Mouse (Mus musculus) heart, postnatal 0 days (tissue): ENCODE measurements at regions not wholly inside any gene's neighbourhood (a gene's known extent, or its start where the extent isn't known, plus 50 kb on each side); places are given as distances from the start of the nearest gene placed in this dataset.
A peak's percentile ranks its signal among the peaks of the same experiment; 100 is the strongest.

ENCODE experiments used
- ATAC-seq: fragments of 200-750 bp; cut with Nextera tagmentation; 2 replicates; pipeline ENCODE4 v1.8.0; 2017; ENCODE audit warnings: low read depth, moderate number of reproducible peaks, moderate library complexity; ENCODE audit not compliant: insufficient read depth
- DNase-seq: peaks from one replicate; pipeline ENCODE4 v3.0.0-alpha.2; 2016; ENCODE audit warnings: low spot score
- H3K27ac ChIP-seq: fragments of 300-500 bp; sonication (generic); 2 replicates; pipeline ENCODE4 v1.5.1; 2014; ENCODE audit warnings: low read depth, mild to moderate bottlenecking
- H3K27me3 ChIP-seq: fragments of 300-500 bp; sonication (generic); 2 replicates; pipeline ENCODE4 v1.6.1; 2014; ENCODE audit warnings: low read length, mixed read lengths; ENCODE audit not compliant: control insufficient read depth, insufficient read depth
- H3K36me3 ChIP-seq: fragments of 300-500 bp; sonication (generic); replicated peaks from 2 replicates; pipeline ENCODE4 v1.6.1; 2014; ENCODE audit warnings: low read length, mixed read lengths; ENCODE audit not compliant: control insufficient read depth, insufficient read depth
- H3K4me1 ChIP-seq: fragments of 300-500 bp; sonication (generic); 2 replicates; pipeline ENCODE4 v1.6.1; 2014; ENCODE audit warnings: antibody characterized with exemption; ENCODE audit not compliant: control insufficient read depth, insufficient read depth
- H3K4me2 ChIP-seq: fragments of 300-500 bp; sonication (generic); 2 replicates; pipeline ENCODE4 v1.6.1; 2014; ENCODE audit warnings: low read depth, mild to moderate bottlenecking, low read length, moderate library complexity
- H3K4me3 ChIP-seq: fragments of 300-500 bp; sonication (generic); 2 replicates; pipeline ENCODE4 v1.5.1; 2014; ENCODE audit warnings: low read depth, low read length
- H3K9ac ChIP-seq: fragments of 300-500 bp; sonication (generic); replicated peaks from 2 replicates; pipeline ENCODE4 v1.6.1; 2014; ENCODE audit warnings: low read depth, low read length, mixed read lengths
- H3K9me3 ChIP-seq: fragments of 300-500 bp; sonication (generic); replicated peaks from 2 replicates; pipeline ENCODE4 v1.6.1; 2016; ENCODE audit warnings: low read length; ENCODE audit not compliant: control insufficient read depth
- CTCF ChIP-seq: IDR thresholded peaks from 2 replicates; pipeline ENCODE4 v1.5.1; 2016; ENCODE audit warnings: antibody characterized with exemption, control low read depth, low read depth
- EP300 ChIP-seq: IDR thresholded peaks from 2 replicates; pipeline ENCODE4 v1.6.1; 2016; ENCODE audit warnings: antibody characterized with exemption, low read depth
- WGBS: fragments of 180-500 bp; shearing (Covaris S2); extraction: QIAGEN DNeasy Blood & Tissue Kit; methylation state at CpG from one replicate; pipeline ENCODE4 v1.1.7; 2014; 5-methylcytosine and 5-hydroxymethylcytosine counted together

DNA sequence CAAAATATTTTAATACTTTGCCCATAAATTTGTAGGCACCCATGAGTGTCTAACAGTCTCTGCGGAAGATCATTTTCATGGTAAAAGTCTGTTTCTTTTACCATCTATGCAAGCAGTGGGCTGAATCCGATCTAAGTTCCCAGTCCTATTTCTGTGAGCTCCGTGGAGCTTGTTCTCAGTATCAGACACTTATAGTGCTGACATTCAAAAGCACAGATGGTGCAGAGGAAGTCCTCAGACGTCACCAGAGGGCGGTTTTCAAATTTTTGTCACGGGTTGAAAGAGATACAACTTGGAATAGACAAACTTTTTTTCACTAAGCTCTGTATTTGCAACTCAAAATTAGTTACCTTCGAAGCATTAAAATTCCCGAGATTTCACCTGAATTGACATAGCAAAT lies 666.6 kb downstream of the Slitrk1 start:
- no peak for TF ChIP-seq CTCF
- no peak for TF ChIP-seq EP300
- 40% methylated on average over 8 of the region's 8 CpGs for WGBS
- Histone ChIP-seq H3K27me3 (no peaks in the 10 kb centered on the region), H3K9ac (no peak overlapping the region), H3K4me1 (no peaks in the 10 kb centered on the region), H3K4me3 (no peak overlapping the region), H3K36me3 (no peaks in the 10 kb centered on the region), H3K9me3 (no peaks in the 10 kb centered on the region), H3K4me2 (no peak overlapping the region), H3K27ac (no peak overlapping the region)
- DNase-seq (peak; percentile 6), ATAC-seq (no peak)

DNA sequence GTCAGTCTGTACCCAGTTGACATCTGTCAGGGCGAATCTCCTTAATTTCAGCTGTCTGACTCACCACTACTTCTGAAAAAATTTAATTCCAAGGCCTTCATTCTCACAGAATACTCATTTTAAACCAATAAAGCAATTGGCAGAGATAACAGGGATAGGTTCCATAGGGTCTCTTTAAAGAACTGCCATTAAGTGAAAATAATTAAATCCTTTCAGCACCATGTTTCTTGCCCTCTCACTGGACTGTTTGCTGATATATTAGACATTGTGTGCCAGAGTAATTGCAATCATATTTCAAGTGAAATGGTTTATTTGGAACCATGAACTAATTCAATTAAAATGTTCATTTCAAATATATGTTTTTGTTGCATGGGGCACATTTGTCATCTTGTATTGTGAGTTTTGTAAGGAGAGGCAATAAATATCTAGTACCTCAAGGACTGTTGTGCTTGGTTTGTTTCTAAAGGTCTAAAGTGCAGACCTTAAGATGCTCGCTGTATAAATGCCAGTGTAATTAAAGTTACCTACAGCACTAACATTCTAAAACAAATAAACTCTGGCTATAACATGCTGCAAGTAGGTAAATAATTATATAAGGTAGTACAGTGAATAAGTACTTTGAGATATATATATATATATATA lies 688.4 kb downstream of the Slitrk1 start:
- no peak overlapping the region for H3K9ac ChIP-seq
- H3K9me3 ChIP-seq: no peaks in the 10 kb centered on the region
- WGBS: 66% methylated on average over 2 of the region's 2 CpGs
- ATAC-seq: no peak
- no peak overlapping the region for H3K4me3 ChIP-seq
- H3K27me3 ChIP-seq: no peaks in the 10 kb centered on the region
- DNase-seq: no peak
- H3K4me2 ChIP-seq: no peak overlapping the region
- TF ChIP-seq EP300 (no peak), CTCF (no peak)
- no peaks in the 10 kb centered on the region for H3K36me3 ChIP-seq
- no peaks in the 10 kb centered on the region for H3K4me1 ChIP-seq
- no peak overlapping the region for H3K27ac ChIP-seq

DNA sequence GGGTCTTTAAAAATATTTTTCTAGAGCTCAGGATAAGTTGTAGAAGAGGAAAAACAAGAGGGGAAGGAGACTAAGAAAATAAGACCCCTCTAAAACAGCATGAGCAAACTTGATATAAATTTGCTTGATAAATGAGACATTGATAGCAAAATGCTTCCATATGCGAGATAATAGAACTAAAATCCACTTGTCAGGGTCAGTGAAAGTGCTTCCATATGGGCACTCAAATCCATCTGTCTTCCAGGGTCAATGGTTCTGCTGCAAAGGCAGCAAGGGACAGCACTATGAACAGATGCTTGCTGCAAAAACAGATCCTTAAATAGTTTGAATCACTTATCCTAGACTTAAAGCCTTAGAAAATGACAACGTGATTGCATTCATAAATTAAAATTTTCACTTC lies 704.7 kb downstream of the Slitrk1 start:
- no peak overlapping the region for H3K9ac ChIP-seq
- TF ChIP-seq CTCF (no peak), EP300 (no peak)
- no peaks in the 10 kb centered on the region for H3K36me3 ChIP-seq
- DNase-seq (no peak), ATAC-seq (no peak)
- H3K4me2 ChIP-seq: no peak overlapping the region
- H3K4me1 ChIP-seq: no peaks in the 10 kb centered on the region
- no peaks in the 10 kb centered on the region for H3K27me3 ChIP-seq
- H3K9me3 ChIP-seq: no peaks in the 10 kb centered on the region
- H3K27ac ChIP-seq: no peak overlapping the region
- H3K4me3 ChIP-seq: no peak overlapping the region
- WGBS: 58% methylated on average over 2 of the region's 2 CpGs

DNA sequence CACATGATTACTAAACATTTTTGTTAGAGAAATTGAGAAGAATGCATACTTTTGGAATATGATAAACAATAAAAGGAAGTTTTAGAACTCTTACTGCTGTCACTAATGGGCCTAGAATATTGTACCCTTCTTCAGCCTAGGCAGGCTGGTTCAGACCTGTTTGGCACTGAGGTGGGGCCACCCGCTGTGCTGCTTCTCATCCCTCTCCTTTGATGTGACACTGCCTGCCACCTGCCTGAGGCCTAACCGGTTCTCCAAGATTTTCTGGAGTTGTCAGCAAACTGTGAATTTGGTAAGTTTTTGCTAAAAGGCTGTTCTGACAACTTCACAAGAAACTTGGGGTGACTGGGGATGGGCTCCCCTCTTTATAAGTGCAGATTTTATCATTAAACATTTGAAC lies 714.8 kb downstream of the Slitrk1 start:
- TF ChIP-seq CTCF (no peak), EP300 (no peak)
- Histone ChIP-seq H3K36me3 (no peaks in the 10 kb centered on the region), H3K4me1 (no peaks in the 10 kb centered on the region), H3K4me2 (no peak overlapping the region), H3K4me3 (no peak overlapping the region), H3K27ac (no peak overlapping the region), H3K27me3 (no peaks in the 10 kb centered on the region), H3K9me3 (no peaks in the 10 kb centered on the region), H3K9ac (no peak overlapping the region)
- DNase-seq: no peak
- no peak for ATAC-seq
- WGBS: 38% methylated on average over 2 of the region's 2 CpGs

DNA sequence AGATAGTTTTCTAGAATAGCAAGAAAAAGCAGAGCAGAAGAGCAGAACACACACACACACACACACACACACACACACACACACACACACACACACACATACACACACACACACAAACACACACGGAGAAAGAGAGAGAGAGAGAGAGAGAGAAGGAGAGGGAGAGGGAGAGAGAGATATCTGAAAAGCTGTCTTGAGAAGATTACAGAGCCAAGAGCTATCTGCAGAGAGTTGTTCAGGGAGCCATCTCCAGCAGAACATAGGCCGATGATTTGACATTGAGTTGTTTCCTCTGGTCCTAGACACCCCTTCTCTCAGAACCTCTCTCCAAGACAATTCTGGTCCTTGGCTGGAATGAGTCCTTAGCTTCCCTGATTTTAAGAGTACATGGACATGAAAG lies 733.0 kb downstream of the Slitrk1 start:
- Histone ChIP-seq H3K27ac (no peak overlapping the region), H3K9me3 (no peaks in the 10 kb centered on the region), H3K4me2 (no peak overlapping the region), H3K36me3 (no peaks in the 10 kb centered on the region), H3K4me3 (no peak overlapping the region), H3K9ac (no peak overlapping the region), H3K4me1 (no peaks in the 10 kb centered on the region), H3K27me3 (no peaks in the 10 kb centered on the region)
- DNase-seq (no peak), ATAC-seq (no peak)
- WGBS: 64% methylated on average over 1 of the region's 2 CpGs
- TF ChIP-seq CTCF (no peak), EP300 (no peak)

DNA sequence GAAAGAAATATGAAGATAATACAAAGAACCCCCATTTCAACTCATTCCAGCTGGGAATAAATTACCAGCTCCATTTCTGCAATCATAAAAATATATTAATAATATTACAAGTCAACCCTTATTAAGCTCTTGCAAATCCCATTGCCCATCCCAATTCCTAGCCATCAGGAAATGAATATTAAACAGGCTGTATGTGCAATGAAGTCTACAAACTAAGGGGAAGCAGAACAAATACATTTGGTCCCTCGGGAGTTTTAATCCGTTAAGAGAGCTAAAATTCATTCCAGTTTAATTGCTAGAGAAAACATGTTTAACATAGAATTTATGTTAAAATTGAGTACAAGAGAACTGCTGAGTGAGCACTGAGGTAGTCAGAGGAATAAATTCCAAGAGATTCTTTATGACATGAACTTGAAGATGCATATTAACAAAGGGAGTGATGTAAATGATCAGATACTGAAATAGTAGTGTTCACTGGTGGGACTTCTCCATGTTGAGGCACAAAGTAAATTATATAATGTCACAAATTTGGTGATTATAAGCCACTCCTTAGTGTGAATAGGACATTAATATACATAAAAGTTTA lies 738.6 kb downstream of the Slitrk1 start:
- DNase-seq: no peak
- H3K9ac ChIP-seq: no peak overlapping the region
- H3K4me2 ChIP-seq: no peak overlapping the region
- no peak for ATAC-seq
- H3K4me1 ChIP-seq: no peaks in the 10 kb centered on the region
- H3K4me3 ChIP-seq: no peak overlapping the region
- TF ChIP-seq CTCF: no peak
- no peak for TF ChIP-seq EP300
- no peaks in the 10 kb centered on the region for H3K9me3 ChIP-seq
- no peaks in the 10 kb centered on the region for H3K36me3 ChIP-seq
- H3K27ac ChIP-seq: no peak overlapping the region
- 84% methylated on average over 2 of the region's 2 CpGs for WGBS
- H3K27me3 ChIP-seq: no peaks in the 10 kb centered on the region
